Mouse (Mus musculus) lung, postnatal 0 days (tissue): ENCODE measurements around the gene Ywhag.

Source experiments
- CTCF ChIP-seq: IDR thresholded peaks from 2 replicates; pipeline ENCODE4 v1.5.1; 2016; ENCODE audit warnings: antibody characterized with exemption, mild to moderate bottlenecking
- EP300 ChIP-seq: IDR thresholded peaks from 2 replicates; pipeline ENCODE4 v1.6.1; 2016; ENCODE audit warnings: antibody characterized with exemption, mild to moderate bottlenecking, control low read depth

- TF ChIP-seq CTCF (peak; percentile 70), EP300 (no peak)
Measured at GRCm38 (mm10) chr5:135898028-135898427, 36.4 kb downstream of the Ywhag start.
